Mouse (Mus musculus): Measurements from ENCODE around the gene Msl2.

DNA sequence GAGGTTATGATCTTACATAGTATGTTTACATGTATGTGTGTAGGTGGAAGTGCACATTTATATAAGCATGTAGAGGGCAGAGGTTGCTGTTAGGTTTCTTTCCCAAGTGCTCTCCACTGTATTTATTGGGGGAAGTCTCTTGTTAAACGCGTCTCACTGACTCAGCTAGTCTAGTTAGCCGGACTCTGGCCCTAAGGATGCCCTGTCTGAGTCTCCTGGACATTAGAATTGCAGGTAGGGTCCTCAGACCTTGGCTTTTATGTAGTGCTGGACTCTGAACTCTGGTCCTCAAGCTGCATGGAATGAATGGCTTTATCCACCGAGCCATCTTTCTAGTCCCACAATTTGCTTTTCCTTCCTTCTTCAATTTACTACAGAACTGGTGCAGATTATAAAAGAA, 69.7 kb downstream of the Msl2 start:
- no peak for TF ChIP-seq POLR2A (IDR thresholded peaks at IDR 0.05; ENCODE audit: extremely low read depth, insufficient read depth, low read length)
- TF ChIP-seq CTCF (IDR thresholded peaks at IDR 0.05; ENCODE audit: low read depth, low read length), result no peak

Data from liver, adult 2 months (tissue).